Mouse (Mus musculus): ENCODE measurements around the gene Nipa1. TPM values are rescaled to one million over a fixed set of nuclear protein-coding genes. Genes with fewer than 3 reads are reported as not detected.

Gene Nipa1
- polyA plus RNA-seq, 1 experiment from 2014 or later: 4.2 TPM

DNA sequence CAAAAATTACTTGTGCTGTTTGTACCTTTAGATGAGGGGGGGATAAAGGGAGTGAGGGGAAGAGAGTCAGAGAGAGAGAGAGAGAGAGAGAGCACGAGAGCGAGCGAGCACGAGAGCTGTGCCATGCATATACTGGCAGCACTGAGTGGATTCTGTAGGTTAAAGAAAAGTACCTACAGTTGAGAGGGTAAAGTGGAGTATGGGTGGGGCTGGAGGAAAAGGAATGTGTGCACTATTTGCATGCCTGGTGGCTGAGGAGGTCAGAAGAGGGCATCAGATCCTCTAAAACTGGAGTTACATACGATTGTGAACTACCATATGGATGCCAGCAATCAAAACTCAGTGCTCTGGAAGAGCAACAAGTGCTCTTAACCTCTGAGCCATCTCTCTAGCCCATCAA is 36.6 kb downstream of the Nipa1 start:
- Histone ChIP-seq H3K4me3 (ENCODE audit: inconsistent target) (no peak overlapping the region), H3K27ac (no peak overlapping the region), H3K36me3 (ENCODE audit: inconsistent target) (no peaks in the 10 kb centered on the region; the same call in 1 of the 2 replicates), H3K79me2 (ENCODE audit: inconsistent target) (no peaks in the 10 kb centered on the region)
- 96% methylated on average over 5 of the region's 5 CpGs for WGBS (ENCODE audit: missing documents)

DNA sequence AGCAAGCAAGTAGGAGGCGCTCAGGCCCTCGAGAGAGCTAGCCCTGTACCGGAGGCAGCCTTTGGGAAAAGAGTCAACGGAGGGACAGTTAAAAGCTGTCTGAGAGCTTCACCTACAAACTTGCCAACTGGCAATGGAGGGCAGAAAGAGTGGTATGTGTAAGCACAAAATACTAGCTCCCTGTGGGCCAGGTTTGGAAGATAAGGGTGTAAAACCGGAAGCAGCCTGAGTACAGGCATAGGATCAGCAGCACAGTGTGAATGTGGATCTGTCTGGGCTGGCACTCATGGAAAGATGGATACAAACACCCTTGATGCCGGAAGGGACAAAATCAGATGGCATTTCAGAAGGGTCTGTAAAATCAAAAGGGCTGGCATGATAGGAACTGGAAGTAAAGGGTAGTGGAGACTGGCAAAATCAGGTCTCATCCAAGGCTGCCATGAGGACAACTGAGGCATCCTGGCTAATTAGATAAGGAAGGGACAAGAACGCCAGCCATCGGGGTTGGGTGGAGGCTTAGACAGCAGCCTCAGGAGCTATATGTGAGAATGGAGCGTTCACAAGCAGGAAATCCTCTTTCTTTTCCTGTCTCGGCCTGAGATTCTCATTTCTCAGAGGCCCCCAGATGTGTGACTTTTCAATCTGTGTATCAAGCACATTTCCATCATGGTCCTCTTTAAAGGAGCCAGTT is 37.6 kb downstream of the Nipa1 start:
- no peak overlapping the region for H3K27ac ChIP-seq
- H3K4me3 ChIP-seq (ENCODE audit: inconsistent target): no peak overlapping the region
- no peaks in the 10 kb centered on the region for H3K79me2 ChIP-seq (ENCODE audit: inconsistent target)
- no peaks in the 10 kb centered on the region; the same call in 1 of the 2 replicates for H3K36me3 ChIP-seq (ENCODE audit: inconsistent target)
- 88% methylated on average over 10 of the region's 10 CpGs for WGBS (ENCODE audit: missing documents)

DNA sequence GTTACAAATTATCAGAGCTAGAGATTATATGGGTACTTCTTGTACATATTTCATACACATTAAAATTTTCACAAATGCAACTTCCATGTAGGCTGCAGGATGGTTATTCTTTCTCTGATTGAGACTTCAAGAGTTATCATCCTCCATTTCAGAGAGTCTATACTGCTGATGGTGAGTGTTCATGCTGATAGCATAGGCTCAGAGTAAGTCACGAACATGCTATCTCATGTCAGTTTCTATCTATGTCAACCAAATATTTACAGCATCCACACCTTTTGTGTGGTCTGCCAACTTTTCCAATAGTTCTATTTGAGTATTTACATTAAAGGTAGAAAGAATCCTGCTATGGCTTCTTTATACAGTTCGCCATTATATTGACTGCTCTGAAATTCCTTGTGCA is 38.2 kb downstream of the Nipa1 start:
- Histone ChIP-seq H3K79me2 (ENCODE audit: inconsistent target) (no peaks in the 10 kb centered on the region), H3K4me3 (ENCODE audit: inconsistent target) (no peak overlapping the region), H3K36me3 (ENCODE audit: inconsistent target) (no peaks in the 10 kb centered on the region; the same call in 1 of the 2 replicates), H3K27ac (no peak overlapping the region)
- 100% methylated on average over 2 of the region's 2 CpGs for WGBS (ENCODE audit: missing documents)

DNA sequence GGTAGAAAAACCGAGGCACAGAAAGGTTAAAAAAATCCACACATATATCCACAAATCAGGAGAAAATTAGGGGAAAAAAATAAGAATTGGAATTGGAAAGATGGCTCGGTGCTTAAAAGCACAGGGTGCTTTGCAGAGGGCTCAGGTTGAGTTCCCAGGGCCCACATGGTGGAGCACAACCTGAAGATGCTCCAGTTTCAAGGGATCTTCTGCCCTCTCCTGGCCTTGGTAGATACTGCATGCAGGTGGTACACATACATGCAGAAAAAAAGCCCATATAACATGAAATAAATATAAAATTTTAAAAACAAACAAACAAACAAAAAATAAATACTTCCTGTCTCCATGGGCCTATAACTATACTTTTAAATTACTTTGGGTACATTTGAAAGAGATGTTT is 45.3 kb downstream of the Nipa1 start:
- Histone ChIP-seq H3K79me2 (ENCODE audit: inconsistent target) (no peaks in the 10 kb centered on the region), H3K36me3 (ENCODE audit: inconsistent target) (no peaks in the 10 kb centered on the region; the same call in 1 of the 2 replicates), H3K27ac (no peak overlapping the region), H3K4me3 (ENCODE audit: inconsistent target) (no peak overlapping the region)
- WGBS (ENCODE audit: missing documents): 95% methylated on average over 2 of the region's 2 CpGs

DNA sequence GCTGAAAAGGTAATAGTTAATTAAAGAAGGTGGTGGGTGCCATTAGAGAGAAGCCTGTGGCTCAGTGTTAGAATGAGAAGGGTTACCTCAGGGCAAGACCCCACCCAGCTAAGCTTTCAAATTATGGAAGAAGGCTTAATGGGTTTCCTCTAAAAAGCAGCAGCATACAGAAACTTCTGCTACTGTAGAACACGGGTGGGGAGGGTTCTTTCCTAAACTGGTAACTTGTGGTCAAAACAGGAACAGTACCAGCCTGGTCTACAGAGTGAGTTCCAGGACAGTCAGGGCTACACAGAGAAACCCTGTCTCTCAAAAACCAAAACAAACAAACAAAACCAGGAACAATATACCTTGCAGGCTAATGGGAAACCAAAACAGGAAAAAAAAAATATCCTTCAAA is 50.3 kb downstream of the Nipa1 start:
- Histone ChIP-seq H3K27ac (peak overlapping the region; percentile 70), H3K4me3 (ENCODE audit: inconsistent target) (no peak overlapping the region)
- 0% methylated on average over 1 of the region's 1 CpGs for WGBS (ENCODE audit: missing documents)

DNA sequence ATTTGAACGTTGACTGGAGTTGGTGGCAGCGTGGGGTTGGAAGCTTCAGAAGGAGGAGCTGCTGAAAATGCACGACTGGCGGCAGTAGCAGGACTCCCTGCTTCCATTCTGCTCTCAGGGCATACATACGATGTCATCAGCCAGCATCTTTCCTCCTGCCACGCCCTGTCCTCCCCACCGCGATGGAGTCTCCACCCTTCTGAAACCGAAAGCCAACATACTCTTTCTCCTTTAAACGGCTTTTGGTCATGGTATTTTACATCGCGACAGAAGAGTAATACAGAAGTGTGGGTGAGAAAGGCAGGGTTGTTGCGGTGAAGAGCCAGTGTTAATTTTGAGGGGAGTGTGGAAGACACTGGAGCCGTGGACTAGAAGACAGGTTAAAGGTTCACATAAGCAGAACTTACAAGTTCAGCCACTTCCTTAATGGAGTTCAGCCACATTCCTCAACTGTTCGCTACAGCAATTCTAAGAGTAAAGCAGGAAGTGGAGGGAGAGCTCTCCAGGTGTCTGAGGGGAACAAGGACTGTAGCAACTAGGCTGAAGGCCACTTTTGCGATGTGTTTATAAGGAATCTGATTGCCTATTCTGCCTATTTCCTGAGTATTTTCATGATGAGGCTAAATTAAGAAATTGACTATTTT is 51.4 kb downstream of the Nipa1 start:
- 2% methylated on average over 16 of the region's 16 CpGs for WGBS (ENCODE audit: missing documents)
- peak overlapping the region; percentile 43 for H3K4me3 ChIP-seq (ENCODE audit: inconsistent target)

More for the DNA sequence above, 50.3 kb downstream of the Nipa1 start:
- H3K36me3 ChIP-seq (ENCODE audit: inconsistent target): no peaks in the 10 kb centered on the region
- H3K79me2 ChIP-seq (ENCODE audit: inconsistent target): no peaks in the 10 kb centered on the region

DNA sequence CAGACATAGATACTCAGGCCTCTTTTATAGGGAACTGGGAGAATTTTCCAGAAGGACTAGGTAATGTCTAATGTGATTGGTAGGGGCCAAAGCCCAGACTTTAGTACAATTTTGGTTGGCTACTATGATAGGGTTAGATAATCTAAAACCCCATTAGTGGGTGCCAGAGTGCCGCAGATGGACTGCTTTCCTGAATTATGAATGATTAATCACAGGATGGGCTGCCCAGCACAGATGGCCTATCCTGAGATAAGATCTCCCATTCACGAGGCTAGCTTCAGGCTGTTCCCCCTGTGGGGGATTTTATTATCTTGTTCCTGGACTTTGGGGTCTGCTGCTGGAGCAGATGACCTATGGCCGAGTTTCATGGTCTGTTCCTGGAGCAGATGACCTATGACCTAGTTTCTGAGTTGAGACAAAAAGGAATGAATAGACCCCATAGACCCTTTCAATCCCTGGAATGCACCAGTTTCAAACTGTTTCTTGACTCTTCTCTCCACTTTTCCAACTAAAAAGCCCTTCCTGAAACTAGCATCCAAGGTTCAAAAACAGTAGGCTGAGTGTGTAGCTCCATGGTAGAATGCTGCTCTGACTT is 52.8 kb downstream of the Nipa1 start:
- H3K4me3 ChIP-seq (ENCODE audit: inconsistent target): no peak overlapping the region
- H3K79me2 ChIP-seq (ENCODE audit: inconsistent target): peaks cover 5% of the 10 kb centered on the region; the same call in 1 of the 2 replicates
- H3K36me3 ChIP-seq (ENCODE audit: inconsistent target): no peaks in the 10 kb centered on the region
- H3K27ac ChIP-seq: no peak overlapping the region
- 76% methylated on average over 3 of the region's 3 CpGs for WGBS (ENCODE audit: missing documents)

More for the DNA sequence above, 51.4 kb downstream of the Nipa1 start:
- H3K36me3 ChIP-seq (ENCODE audit: inconsistent target): no peaks in the 10 kb centered on the region
- H3K79me2 ChIP-seq (ENCODE audit: inconsistent target): no peaks in the 10 kb centered on the region; the same call in 1 of the 2 replicates
- peak overlapping the region; percentile 70 for H3K27ac ChIP-seq

DNA sequence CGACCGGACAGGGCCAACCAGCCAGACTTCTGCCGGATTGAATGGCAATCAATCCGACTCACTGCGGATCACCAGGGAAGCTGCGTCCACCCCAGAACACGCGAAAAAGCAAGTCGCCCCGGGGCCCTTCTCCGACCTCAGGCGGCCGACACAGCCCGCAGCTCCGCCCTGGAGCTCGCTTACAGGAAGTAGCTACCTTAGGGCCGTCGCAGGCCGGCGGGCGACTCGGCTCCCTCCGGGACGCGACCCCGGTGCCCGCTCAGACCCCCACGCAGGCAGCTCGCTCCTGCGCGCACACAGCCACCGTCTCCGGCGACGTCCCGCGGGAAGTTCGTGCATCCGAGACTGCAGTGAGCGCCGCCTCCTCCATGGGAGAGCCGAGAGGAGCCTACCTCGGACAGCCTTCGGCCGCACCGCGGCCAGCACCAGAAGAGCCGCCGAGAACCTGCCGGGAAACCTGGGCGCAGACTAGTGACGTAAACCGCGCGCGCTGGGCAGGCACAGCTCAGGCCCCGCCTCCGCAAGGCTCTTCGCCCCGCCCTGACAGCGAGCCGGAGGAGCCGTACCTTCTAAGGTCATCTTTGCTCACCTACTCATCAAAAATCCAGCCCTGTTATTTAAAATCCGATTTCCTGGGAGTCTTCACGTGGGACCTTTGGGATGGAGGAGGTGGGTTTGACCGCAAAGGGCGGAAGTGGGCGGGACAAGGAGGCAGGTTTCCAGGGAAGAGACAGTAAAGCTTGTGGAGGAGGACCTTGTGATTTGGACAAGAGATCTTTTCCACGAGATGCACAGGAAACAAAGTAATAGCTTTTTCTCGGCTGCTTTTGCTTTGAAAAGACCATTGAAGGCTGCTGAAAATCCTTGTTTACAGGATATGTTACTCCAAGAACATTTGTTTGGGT is 57.5 kb downstream of the Nipa1 start, which contains the start of gene Nipa2:
TSS of gene Nipa2 (minus strand) at position 473 of the 905 bp plus-strand sequence.
- WGBS (ENCODE audit: missing documents): under 1% methylated on average over 70 of the region's 70 CpGs
- H3K79me2 ChIP-seq (ENCODE audit: inconsistent target): peaks cover 51% of the 10 kb centered on the region
- H3K27ac ChIP-seq: peak within 1 kb of the TSS; percentile 84

DNA sequence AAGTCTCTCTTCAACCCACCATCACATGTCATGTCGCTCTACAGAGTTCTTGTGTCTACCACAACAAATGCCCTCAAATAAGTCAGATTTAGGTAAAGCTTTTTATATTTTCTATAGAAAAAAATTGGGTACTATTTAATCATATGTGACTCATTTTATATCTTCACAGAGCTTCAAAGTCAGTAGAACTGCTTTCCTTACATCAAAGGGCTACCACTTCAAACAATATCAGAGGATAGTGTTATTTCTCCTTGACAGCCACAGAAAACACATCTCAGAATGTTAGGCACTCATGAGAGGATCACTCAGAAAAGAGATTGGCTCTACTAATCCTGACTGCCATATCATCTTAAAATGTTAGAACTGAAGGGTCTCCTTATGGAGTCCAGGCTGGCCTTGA is 59.2 kb downstream of the Nipa1 start:
- WGBS (ENCODE audit: missing documents): 100% methylated on average over 1 of the region's 1 CpGs
- H3K79me2 ChIP-seq (ENCODE audit: inconsistent target): peaks cover 69% of the 10 kb centered on the region
- no peak overlapping the region for H3K4me3 ChIP-seq (ENCODE audit: inconsistent target)
- H3K36me3 ChIP-seq (ENCODE audit: inconsistent target): no peaks in the 10 kb centered on the region; the same call in 1 of the 2 replicates
- no peak overlapping the region for H3K27ac ChIP-seq

More for the DNA sequence above, 57.5 kb downstream of the Nipa1 start, which contains the start of gene Nipa2:
- H3K36me3 ChIP-seq (ENCODE audit: inconsistent target): no peaks in the 10 kb centered on the region; the same call in 1 of the 2 replicates
- peak within 1 kb of the TSS; percentile 81 for H3K4me3 ChIP-seq (ENCODE audit: inconsistent target)

DNA sequence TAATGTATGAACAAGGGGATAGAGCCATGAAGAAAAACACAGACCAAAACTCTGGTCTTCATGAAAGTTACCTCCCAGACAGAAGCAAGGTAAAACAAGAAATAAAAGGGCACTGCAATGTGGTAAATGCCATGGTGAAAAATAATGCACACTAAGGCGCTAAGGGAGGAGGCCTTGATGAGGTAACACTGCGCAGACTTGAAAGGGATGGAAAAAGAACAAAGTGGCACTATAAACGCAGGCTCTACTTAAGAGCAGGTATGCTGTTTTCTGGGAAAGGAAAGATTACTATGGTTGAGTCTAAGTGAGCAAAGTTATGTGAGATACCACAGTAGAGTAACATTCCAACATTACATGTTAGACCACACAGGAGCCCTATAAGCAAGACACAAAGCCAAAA is 60.0 kb downstream of the Nipa1 start:
- Histone ChIP-seq H3K27ac (no peak overlapping the region), H3K4me3 (ENCODE audit: inconsistent target) (no peak overlapping the region), H3K79me2 (ENCODE audit: inconsistent target) (peaks cover 76% of the 10 kb centered on the region), H3K36me3 (ENCODE audit: inconsistent target) (no peaks in the 10 kb centered on the region; the same call in 1 of the 2 replicates)
- 84% methylated on average over 3 of the region's 3 CpGs for WGBS (ENCODE audit: missing documents)

DNA sequence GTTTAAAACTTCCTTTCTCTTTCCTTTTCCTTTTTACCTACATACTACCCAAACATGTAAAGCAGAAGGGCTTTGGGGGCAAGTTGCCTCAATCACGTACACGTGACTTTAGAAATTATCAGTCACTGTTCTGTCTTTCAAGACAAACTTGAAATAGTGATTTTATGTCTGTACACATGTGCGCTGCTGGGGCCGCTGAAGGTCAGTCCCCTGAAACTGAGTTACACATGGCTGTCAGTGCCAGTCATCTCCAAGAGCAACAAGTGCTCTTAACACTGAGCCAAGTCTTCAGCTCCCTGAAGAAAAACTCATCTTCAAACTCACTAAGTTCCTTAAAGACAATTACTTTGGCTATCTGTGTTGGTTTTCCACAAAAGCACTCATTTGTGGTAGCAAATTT is 61.8 kb downstream of the Nipa1 start:
- no peak overlapping the region for H3K27ac ChIP-seq
- WGBS (ENCODE audit: missing documents): 91% methylated on average over 4 of the region's 4 CpGs
- H3K36me3 ChIP-seq (ENCODE audit: inconsistent target): peaks cover 7% of the 10 kb centered on the region; the same call in 1 of the 2 replicates
- peaks cover 84% of the 10 kb centered on the region for H3K79me2 ChIP-seq (ENCODE audit: inconsistent target)
- no peak overlapping the region for H3K4me3 ChIP-seq (ENCODE audit: inconsistent target)

DNA sequence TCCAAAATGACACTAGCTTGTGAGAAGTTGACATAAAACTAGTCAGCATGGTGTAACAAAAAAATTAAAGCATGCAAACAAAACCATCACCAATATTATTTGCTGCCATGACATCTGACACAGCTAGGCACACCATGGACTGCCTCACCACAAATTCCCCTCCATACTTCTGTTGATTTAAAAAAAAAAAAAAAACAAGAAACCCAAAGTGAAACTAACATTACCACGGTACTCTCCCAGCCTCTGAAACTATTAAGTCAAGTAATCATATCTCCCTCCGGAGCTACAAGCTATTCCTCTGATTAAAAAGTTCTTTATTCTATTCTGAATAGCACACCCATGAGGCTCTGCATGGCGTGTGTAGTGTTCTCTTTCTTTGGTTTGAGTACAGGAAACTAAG is 62.6 kb downstream of the Nipa1 start:
- WGBS (ENCODE audit: missing documents): 56% methylated on average over 3 of the region's 3 CpGs

DNA sequence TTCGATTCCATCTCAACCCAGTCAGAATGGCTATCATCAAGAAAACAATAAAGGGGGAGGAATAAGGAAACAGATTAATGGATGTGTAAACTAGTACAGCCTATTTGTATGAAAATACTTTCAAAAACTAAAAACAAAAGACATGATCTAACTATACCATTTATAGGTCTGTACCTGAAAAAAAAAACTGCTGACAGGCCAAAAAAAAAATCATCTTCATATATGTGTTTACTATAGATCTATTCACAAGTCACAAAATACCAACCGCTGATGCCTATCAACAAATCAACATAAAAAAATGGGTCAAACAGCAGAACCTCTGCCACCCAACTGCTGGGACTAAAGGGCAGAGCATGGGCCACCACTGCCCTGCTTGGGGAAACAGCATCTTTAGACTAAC is 63.7 kb downstream of the Nipa1 start:
- H3K79me2 ChIP-seq (ENCODE audit: inconsistent target): peaks cover 75% of the 10 kb centered on the region
- no peak overlapping the region for H3K27ac ChIP-seq
- H3K36me3 ChIP-seq (ENCODE audit: inconsistent target): peaks cover 7% of the 10 kb centered on the region; the same call in 1 of the 2 replicates
- 100% methylated on average over 2 of the region's 2 CpGs for WGBS (ENCODE audit: missing documents)
- H3K4me3 ChIP-seq (ENCODE audit: inconsistent target): no peak overlapping the region

More for the DNA sequence above, 62.6 kb downstream of the Nipa1 start:
- H3K4me3 ChIP-seq (ENCODE audit: inconsistent target): no peak overlapping the region
- peaks cover 83% of the 10 kb centered on the region for H3K79me2 ChIP-seq (ENCODE audit: inconsistent target)
- 0 out of 2 replicates have a peak overlapping the region, but pooled peaks have one; percentile 1 for H3K27ac ChIP-seq
- H3K36me3 ChIP-seq (ENCODE audit: inconsistent target): peaks cover 7% of the 10 kb centered on the region; the same call in 1 of the 2 replicates

DNA sequence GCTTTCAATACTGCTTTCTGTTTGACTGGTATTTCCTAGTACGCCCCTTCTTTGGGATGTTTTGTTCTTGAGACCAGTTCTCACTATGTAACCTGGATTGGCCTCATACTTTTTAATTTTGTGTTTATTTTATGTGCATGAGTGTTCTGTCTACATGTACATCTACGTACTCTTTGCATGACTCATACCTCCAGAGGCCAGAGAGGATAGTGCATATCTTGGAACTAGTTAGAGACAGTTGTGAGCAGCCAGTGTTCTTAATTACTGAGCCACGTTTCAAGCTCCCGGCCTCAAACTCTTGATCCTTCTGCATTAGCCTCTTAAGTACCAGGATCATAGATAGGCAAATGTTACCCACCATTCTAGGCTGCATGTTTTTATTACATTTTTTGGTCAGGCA is 81.4 kb downstream of the Nipa1 start:
- 100% methylated on average over 4 of the region's 4 CpGs for WGBS (ENCODE audit: missing documents)
- Histone ChIP-seq H3K4me3 (ENCODE audit: inconsistent target) (no peak overlapping the region), H3K27ac (no peak overlapping the region), H3K36me3 (ENCODE audit: inconsistent target) (peaks cover 28% of the 10 kb centered on the region; the same call in 1 of the 2 replicates), H3K79me2 (ENCODE audit: inconsistent target) (peaks cover 71% of the 10 kb centered on the region)
